Mouse (Mus musculus): ENCODE measurements around the gene Gm45837.

GRCm38 (mm10) chr7:101523205-101523604 is 112.5 kb downstream of the Gm45837 start:
- TF ChIP-seq CTCF (IDR thresholded peaks at IDR 0.05; ENCODE audit: control insufficient read depth, insufficient read depth, insufficient replicate concordance, low read depth, low read length), result no peak
- TF ChIP-seq POLR2A (IDR thresholded peaks at IDR 0.05; ENCODE audit: control insufficient read depth, low read depth, low read length), result no peak

All from testis, adult 2 months (tissue).